Mouse (Mus musculus): ENCODE data around the gene Sorcs1.

The Sorcs1 gene

DNA sequence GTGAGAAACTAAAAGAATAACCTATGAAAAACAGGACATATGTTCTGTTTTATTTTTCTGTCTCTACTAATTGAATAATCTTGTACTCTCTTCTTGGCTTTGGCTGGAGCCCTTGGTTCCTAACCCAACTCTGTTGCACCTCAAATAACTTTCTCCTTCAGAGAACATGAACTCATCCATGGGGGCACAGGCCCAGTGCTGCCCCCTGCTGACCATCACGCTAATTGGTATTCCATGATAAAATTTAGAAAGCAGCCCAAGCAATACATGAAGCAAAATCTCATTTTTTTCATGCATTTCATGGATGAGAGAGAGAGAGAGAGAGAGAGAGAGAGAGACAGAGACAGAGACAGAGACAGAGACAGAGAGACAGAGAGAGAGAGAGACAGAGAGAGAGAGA lies 255.5 kb downstream of the Sorcs1 start:
- no peak for DNase-seq (ENCODE audit: extremely low spot score)

DNA sequence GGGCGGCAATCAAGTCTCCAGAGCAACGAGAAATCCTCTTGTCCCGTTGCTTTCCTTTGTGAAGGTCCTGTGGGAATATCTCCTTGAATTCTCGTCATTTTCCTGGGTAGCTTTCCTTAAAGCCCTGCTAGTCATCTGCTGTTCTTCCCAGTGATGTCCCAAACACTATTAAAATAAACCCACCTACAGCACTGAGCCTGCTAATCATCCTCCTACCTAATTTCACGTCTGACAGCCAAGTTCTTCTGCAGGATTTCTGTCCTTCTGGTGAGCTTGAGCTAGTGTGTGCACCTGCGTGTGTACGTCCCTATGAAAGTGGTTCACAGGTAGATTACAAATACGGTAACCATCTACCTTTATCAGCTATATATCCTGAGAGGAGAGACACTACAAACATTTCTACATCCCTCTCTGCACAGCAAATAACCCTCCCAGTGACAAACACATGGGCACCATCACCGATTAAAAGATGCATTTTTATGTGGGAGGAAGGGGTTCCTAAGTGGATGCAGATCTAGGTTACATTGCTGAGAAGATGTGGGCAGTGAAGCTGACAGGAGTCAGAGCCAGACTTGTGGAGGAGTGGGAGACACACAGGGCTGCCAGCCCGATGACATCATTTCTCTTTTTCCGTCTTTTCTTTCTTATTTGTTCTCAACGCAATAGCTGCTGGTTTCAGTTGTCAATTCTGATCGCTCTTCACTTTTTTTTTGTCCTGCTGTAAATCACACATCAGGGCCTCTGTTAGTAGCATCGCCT lies 259.3 kb downstream of the Sorcs1 start:
- DNase-seq (ENCODE audit: extremely low spot score): no peak

DNA sequence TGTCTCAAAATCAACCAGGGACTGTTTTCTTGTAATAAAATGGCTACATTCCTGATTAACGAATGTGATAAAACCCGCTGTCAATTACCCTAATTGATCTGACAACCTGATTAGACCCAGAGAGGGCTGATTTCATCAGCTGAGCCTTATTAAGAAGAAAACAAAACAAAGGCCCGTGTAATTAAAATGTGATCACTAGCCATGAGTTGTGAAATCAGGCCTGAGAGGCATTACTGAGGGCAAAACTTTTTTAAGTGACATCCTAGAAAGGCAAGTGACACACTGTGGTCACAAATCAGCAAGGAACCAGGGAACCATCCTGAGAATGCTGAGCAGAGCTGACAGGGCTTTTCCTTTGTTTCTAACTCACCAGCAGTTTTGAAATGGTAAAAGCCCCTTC lies 267.9 kb downstream of the Sorcs1 start:
- no peak for DNase-seq (ENCODE audit: extremely low spot score)

DNA sequence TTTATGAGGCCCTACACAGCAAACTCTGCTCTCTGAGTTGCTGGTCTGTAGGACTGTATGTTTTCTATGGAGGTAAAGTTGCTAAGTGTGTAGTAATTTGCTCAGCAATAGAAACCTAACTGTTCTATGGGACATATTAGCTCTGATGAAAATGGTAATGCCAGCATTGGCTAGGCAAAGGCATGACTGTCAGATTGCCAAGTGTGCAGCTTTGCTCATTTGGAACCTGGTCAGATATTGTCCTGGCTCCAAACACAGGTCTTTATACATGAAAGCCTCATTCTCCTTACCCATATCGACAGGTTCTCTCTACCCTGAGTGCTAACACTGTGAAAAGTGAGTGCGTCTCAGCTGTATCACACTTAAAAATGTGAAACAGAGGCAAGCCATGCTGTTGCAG lies 280.1 kb downstream of the Sorcs1 start:
- no peak for DNase-seq (ENCODE audit: extremely low spot score)

DNA sequence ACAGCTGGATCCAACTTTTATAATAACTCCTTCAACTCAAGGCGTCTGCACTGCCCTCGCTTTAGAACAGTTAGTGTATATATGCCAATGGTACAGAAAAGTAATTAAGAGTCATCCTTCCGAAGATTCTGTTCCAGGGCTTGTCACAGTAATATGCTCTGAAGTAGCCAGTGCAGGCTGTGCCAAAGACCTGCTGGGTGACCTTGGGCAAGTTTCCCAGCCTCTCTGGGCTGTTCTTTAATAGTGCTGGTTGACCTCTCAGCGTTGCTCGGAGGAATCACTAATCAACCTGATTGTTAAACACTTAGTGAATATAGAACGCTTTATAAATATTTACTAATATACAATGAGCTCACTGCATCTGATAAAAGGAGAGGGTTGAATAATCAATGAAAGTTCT lies 282.7 kb downstream of the Sorcs1 start:
- no peak for DNase-seq (ENCODE audit: extremely low spot score)

DNA sequence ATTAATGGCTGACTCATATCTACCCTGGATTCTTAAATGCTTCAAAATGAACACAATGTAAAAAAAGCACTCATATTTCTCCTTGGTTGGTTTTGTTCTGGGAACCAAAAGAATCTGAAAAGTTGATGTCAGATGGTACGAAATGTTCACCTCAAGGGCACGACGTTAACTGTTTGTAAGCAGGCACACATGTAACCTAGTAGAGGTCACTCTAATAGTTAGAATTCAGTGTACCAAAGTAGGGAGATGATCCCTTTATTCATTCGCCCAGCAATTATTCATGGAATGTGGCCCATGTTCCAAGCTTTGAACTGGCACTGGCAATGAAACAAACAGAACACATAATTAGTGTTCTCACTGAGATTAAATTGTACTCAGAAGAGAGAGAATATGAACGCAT lies 284.3 kb downstream of the Sorcs1 start:
- no peak for DNase-seq (ENCODE audit: extremely low spot score)

DNA sequence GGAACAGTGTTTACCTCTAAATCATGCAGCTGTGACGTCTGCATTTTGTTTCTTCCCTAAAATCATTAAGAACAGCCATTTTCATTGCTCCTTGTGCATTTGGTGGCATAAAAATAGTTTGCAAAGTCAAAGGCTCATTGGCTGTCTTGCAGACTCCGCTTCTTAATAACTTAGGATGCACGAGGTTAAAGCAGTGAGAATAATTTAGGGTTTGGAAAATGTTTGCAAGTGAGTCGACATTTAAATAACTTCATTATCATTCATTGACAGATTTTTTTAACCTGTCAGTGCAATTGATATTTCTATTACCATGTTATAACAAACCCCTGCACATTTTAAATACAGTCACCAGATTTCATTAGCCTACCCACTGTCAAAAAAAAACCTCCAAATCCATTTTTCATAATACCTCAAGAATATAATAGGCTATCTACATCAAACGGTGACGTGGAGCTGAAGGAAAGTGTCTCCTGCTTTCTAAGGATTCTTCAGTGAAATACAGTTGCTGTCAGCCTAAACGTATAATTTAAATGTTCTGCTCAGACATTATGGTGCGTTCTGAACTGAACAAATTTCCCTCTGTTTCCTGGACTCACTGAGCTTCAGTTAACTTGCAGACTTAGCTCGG lies 288.4 kb downstream of the Sorcs1 start:
- no peak for DNase-seq (ENCODE audit: extremely low spot score)

DNA sequence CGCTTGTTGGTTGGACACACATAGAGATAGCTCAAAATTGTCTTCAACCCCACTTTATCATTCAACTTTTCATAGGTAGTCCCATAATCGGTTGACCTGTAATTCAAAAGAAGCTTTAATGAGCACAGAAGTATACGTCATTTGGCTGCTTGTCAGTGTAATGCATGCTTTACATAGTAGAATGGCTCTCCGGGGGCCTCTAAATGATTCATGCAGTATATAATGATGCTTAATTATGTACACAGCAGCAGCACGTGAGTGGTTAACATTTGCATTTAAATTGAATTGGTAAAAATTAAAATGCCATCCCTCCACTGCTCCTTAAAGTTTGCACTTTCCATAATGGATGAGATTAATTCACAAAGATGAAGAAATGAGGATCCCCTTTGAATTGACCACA lies 299.5 kb downstream of the Sorcs1 start:
- no peak for DNase-seq (ENCODE audit: extremely low spot score)

DNA sequence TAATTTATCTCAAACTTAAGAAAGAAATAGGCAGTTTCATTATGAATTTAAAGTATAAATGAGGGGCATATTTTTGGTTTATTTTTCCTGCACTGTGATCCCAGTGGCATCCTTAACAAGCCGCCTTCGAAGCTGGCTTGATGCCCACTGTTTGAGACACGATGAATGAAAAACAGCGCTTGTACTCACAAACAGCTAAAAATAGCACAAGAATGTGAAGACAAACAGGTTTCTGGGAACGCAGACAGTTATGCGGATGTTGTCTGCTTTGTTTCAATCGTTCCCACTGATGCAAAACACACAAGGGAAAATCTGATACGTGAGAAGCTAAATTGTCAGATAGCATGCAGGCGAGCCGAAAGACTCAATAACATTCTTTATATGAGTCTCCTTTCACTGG lies 303.7 kb downstream of the Sorcs1 start:
- DNase-seq (ENCODE audit: extremely low spot score): no peak

DNA sequence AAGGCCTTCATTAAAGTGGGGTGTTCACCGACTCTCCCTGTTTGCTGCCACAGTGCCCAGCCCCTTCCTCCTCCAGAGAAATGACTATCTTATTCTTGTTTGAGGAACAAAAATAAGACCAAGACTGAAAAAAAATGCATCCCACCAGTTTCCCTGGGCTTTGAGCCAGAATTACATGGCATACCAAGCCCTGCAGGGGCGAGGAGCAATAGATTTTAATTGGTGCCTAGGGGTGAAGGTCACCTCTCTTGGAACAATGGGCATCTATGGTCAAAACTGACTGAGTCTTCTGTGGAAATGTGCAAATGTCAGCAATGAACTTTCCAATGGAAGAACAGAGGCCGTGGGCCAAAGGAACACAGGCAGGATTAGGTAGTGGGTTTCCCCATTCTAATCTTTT lies 312.0 kb downstream of the Sorcs1 start:
- no peak for DNase-seq (ENCODE audit: extremely low spot score)

DNA sequence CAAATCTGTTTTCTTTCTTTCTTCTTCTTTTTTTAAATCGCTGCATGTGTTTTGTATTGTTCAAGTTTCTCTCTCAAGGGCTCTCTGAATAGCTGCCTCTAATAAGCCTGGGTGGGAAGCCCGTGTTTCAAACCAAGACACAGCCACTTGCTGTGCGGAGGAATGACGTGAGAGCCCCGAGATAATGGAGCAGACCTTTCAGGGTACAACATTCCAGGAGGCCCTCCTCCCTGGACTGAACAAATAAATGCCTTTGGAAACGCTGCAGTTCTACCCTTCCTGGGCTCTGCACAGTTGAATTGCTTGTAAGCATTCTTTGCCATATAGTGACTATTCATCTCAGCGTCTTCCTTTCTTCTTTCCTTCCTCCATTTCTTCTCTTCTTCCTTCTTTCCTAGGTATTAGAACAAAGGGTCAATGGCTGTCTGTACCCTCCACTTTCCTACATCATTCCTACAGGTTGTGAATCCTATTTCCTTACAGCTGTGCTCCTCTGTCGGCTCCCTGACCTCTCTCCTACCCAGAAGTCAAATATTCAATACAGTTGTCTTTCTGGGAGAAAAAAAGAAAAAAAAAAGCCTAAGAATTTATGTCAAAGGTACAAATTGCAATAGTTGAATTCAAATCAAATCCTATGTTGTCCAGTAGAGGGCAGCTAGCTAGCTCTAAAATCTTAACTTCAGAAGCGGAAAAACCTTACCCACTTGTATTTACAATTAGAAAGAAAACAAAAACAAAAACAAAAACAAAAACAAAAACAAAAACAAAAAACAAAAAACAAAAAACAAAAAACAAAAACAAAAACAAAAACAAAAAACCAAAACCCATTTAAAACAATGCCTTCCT lies 315.6 kb downstream of the Sorcs1 start:
- DNase-seq (ENCODE audit: extremely low spot score): peak; percentile 31

DNA sequence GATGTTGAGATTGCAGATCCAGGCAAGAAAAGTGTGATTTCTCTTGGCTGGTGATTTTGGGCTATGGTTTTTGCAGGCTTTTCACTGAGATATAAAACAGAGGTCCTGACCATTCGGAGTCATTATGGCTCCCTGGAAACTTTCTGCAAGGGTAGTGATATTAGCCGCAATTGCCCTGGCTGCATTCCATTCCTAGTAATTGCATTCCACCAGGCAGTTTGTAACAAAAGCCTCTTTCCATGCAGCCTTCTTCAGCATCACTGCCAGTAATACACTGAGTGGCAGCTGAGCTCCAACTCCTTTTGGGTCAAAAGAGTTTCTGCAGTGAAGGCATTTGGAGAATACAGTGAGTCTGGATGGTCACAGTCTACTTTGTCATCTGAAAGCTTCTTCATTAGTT lies 319.9 kb downstream of the Sorcs1 start:
- no peak for DNase-seq (ENCODE audit: extremely low spot score)

DNA sequence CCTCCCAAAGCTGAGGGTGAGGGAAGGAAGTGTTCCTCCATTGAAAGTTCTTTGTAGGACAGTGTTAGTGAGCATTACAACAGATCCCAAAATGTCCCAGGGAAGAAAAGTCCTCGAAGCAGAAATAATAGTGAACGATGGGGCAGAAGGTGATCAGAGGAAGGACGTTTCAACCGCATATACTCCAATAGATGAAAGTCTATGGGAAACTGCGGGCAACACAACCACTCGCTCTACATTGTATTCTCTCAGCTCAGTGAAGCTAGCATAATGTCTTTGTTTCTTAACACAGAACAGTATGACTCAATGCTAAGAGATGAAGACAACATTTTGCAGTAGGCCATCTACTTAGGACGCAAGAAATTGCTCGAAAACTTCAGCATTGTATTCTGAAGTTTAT lies 339.2 kb downstream of the Sorcs1 start:
- DNase-seq (ENCODE audit: extremely low spot score): no peak

DNA sequence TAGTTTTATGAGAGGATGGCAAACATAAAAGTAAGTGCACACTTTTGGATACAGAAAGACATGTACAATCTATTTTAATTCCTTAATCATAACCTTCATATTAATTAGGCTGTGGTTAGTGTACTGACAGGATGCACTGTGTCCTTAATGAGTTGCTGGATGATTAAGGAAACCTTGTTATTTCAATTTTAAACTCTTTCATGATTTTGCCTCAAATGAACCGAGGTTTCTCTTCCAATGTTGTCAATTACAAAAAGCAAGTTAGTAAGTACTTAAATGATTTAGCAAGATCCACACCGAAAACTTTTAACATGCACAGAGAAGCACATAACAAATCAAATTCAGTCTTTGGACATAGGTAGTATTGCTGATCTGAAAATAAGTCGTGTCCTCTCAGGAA lies 341.7 kb downstream of the Sorcs1 start:
- DNase-seq (ENCODE audit: extremely low spot score): no peak

DNA sequence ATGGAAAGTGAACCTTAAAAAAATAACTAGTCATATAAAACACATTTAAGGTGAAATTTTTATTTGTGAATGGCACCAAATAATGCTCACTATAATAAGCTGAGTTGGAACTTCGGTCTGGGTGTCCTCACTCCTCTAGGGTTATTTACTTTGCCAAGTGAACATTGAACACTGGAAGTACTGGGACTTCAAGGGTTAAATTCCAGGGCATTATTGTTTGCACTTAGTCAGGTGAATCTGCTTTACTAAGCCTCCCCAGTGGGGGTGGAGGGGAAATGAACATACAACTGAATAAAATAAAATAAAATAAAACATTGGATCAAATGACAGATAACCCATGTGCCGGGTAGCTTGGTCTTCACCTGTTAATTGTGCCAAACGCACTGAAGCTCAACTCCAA lies 347.3 kb downstream of the Sorcs1 start:
- DNase-seq (ENCODE audit: extremely low spot score): no peak

DNA sequence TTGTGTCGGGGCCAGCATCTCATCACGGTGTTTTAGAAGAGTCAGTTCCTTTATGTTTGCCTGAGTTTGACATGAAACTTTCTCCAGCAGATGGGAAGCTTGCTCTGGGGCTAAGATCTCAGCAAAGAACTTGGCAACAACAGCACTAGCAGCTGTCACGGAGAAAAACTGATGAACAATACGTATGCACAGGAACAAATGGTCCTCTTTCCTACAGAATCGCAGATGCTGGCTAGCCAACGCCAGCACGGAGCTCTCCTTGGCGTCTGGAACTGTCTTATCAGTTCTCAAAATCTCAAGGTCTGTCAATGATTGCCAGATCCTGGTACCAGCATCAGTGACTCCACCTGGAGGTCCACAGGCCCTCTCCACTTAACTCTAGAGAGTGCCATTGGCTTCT lies 350.6 kb downstream of the Sorcs1 start:
- DNase-seq (ENCODE audit: extremely low spot score): no peak

DNA sequence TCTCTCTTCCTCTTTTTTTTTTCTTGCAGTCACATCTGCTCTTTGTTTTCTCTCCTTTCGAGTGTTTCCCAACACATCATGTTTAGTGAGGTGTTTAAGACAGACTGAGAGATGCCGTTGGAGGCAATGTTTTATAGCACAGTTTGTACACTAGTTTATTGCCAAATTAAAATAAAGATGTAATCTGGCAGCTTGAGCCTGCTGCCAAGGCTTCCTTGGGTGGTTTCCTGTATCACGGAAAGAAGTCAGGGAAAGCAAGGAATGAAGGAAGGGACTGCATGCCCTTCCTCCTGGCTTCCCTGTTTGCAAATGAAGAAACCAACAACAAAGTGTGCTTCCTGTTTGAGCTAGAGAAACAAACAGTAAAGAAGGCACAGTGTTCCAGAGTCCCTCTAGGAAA lies 352.3 kb downstream of the Sorcs1 start:
- DNase-seq (ENCODE audit: extremely low spot score): no peak

DNA sequence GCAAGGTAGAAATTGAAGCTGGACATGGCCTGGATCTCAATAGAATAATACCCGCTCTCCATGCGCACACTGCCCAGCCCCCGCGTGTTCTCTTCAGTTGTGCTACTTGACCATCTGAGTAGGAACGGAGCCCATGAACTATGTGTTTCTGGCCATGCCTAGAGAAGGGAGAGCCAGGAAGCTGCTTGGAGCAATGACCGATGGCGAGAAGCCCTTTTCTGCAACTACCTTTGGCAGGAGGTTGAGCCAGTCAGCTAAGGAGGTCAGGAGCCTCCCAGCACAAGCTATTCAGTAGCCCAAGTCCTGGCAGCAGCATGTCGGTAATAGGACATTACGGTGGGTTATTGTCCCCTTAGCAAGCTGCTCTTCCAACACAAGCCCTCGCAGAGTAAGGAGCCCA lies 352.8 kb downstream of the Sorcs1 start:
- DNase-seq (ENCODE audit: extremely low spot score): no peak

DNA sequence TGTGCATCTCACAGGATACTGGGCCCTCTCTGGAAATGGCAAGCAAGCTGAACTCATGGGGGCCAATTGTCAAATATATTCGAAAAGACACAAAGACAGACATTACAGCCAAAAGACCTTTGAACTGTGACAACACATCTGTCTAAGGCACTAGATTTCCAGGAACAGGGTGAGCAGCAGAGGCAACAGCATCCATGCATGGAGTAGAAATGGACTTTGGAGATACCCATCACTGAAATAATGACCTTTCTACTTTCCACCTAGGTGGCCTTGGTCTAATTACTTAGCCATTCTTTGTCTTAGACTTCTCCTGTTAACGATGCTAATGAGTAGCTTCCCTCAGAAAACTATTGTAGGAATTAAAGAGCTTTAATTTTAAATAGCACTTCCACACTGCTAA lies 371.4 kb downstream of the Sorcs1 start:
- DNase-seq (ENCODE audit: extremely low spot score): no peak

DNA sequence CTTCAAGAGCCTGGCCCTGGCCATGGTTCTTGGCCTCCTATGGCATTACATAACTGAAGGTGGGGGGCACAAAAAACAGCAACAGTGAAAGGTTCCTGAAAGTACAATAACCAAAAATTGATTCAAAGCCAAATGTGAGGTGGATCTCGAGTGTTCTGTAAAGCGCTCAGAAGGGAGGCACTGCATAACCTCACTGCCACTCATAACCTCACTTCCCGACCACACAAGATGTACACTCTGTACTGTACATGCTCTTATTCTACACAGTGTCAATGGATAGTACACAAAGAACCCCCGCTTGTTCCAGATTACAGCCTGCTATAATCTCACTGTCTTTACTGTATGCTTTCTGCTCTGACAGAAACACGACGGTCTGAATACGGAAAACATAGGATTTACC lies 384.2 kb downstream of the Sorcs1 start:
- no peak for DNase-seq (ENCODE audit: extremely low spot score)

DNA sequence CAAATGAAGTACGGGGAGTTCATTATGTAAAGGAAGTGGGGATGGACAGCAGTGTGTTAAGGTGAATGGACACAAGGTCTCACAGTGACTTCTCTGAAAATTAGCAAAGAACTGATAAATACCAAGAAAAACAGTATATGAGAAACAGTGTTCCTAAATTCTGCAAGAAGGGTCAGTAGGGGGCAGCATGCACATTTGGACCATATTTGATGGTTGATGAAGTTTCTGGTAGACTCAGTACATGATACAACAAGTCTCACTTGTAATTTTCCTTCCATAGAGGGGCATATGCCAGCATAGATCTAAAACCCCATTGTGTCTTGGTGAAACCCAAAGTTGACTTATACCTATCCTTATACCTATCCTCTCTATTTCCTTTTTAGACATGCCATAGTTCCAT lies 414.0 kb downstream of the Sorcs1 start:
- DNase-seq (ENCODE audit: extremely low spot score): peak; percentile 33

DNA sequence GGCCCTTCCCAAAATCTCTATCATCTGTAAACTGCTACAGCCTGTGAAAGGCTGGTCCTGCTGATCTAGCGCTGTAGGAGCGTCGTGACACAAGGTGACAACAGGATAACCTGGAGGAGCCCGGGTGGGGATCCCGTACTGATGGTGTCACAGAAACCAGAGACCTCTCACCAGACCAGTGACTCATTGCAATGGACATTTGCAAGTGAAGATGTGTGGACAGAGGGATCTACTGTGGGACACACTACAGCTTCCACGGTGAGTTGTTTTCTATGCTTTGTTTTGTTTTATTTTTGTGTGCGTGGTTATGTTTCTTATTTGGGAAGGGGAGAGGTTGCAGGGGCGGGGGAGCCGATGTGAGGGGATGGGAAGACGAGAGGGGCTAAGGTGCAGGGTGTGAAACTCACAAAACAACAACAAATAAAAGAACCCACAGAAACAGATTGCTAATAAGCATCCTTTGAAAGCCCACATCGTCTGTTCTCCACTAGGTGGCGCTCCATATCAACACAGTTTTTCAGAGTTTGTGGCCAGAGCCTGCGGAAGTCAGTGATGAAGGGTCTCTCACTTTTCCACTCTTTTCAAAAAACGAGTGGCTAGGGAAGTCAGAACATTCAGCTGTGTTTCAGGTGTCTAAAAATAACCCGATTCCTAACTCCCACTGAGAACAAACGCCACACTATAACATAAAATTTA lies 419.6 kb downstream of the Sorcs1 start:
- DNase-seq (ENCODE audit: extremely low spot score): peak; percentile 62
